Mouse (Mus musculus) thymus, adult 2 months (tissue): ENCODE data around the gene Gnb4. TPM values are rescaled to one million over a fixed set of nuclear protein-coding genes. Genes with fewer than 3 reads are reported as not detected.

Experiments
- DNase-seq: peaks from one replicate; pipeline ENCODE4 v3.0.0; 2021
- H3K27ac ChIP-seq: fragments of 200-500 bp; 2 replicates; pipeline ENCODE4 v1.5.1; 2012; ENCODE audit warnings: low read length, control low read depth; ENCODE audit not compliant: control insufficient read depth, insufficient read depth
- H3K27me3 ChIP-seq: fragments of 200-500 bp; 2 replicates; pipeline ENCODE4 v1.6.1; 2012; ENCODE audit warnings: mild to moderate bottlenecking, low read length, moderate library complexity, mixed read lengths; ENCODE audit not compliant: control insufficient read depth, insufficient read depth
- H3K36me3 ChIP-seq: fragments of 200-500 bp; 2 replicates; pipeline ENCODE4 v1.6.1; 2012; ENCODE audit warnings: mild to moderate bottlenecking, low read length, moderate library complexity; ENCODE audit not compliant: control insufficient read depth, insufficient read depth
- H3K4me1 ChIP-seq: fragments of 200-500 bp; replicated peaks from 2 replicates; pipeline ENCODE4 v1.6.1; 2012; ENCODE audit warnings: low read length; ENCODE audit not compliant: control insufficient read depth, insufficient read depth
- H3K4me3 ChIP-seq: fragments of 200-500 bp; 2 replicates; pipeline ENCODE4 v1.5.1; 2012; ENCODE audit warnings: mild to moderate bottlenecking, low read length, control low read depth, moderate library complexity; ENCODE audit not compliant: control insufficient read depth, insufficient read depth
- CTCF ChIP-seq: fragments of 200-500 bp; IDR thresholded peaks from 2 replicates; pipeline ENCODE4 v1.5.1; 2012; ENCODE audit warnings: mild to moderate bottlenecking, control low read depth, low read length, moderate library complexity, borderline replicate concordance; ENCODE audit not compliant: control insufficient read depth, poor library complexity, insufficient read depth; ENCODE audit errors: extremely low read depth
- POLR2A ChIP-seq: fragments of 200-500 bp; IDR thresholded peaks from 2 replicates; pipeline ENCODE4 v1.6.1; 2012; ENCODE audit warnings: mild to moderate bottlenecking, low read length, control low read depth, moderate library complexity; ENCODE audit not compliant: control insufficient read depth, poor library complexity, insufficient read depth; ENCODE audit errors: extremely low read depth
- WGBS: fragments of 180-500 bp; shearing (Covaris S2); methylation state at CpG from one replicate; pipeline ENCODE4 v1.1.7; 2018; 5-methylcytosine and 5-hydroxymethylcytosine counted together
- polyA plus RNA-seq: library from polyadenylated mRNA; depleted of rRNA; stranded (reverse); fragments of >200 nt; gene quantifications from 2 replicates; pipeline ENCODE4 v1.2.3, GENCODE M21; 2012

The Gnb4 gene
- polyA plus RNA-seq, 1 experiment = 42.2 TPM

- peak overlapping the region; percentile 47 for H3K4me3 ChIP-seq
- H3K27me3 ChIP-seq = no peaks in the 10 kb centered on the region
- H3K36me3 ChIP-seq = no peaks in the 10 kb centered on the region
- H3K4me1 ChIP-seq = peaks cover 9% of the 10 kb centered on the region
- H3K27ac ChIP-seq = no peak overlapping the region
- TF ChIP-seq CTCF (no peak), POLR2A (no peak)
- no peak for DNase-seq
- whole genome bisulfite sequencing = 58% methylated on average over 16 of the region's 16 CpGs
Observed at GRCm38 (mm10) chr3:32617053-32617642, 763 bp upstream of the Gnb4 start.

- Histone ChIP-seq H3K27ac (no peak overlapping the region), H3K27me3 (no peaks in the 10 kb centered on the region), H3K36me3 (no peaks in the 10 kb centered on the region), H3K4me3 (peak overlapping the region; percentile 47), H3K4me1 (peaks cover 9% of the 10 kb centered on the region)
- no peak for DNase-seq
- WGBS = 7% methylated on average over 8 of the region's 14 CpGs
- TF ChIP-seq POLR2A (no peak), CTCF (no peak)
Observed at GRCm38 (mm10) chr3:32616006-32616330, 417 bp downstream of the Gnb4 start.

- H3K4me1 ChIP-seq = peaks cover 9% of the 10 kb centered on the region
- no peak overlapping the region for H3K4me3 ChIP-seq
- no peak overlapping the region for H3K27ac ChIP-seq
- DNase-seq = no peak
- 10% methylated on average over 5 of the region's 5 CpGs for WGBS
- H3K36me3 ChIP-seq = no peaks in the 10 kb centered on the region
- no peaks in the 10 kb centered on the region for H3K27me3 ChIP-seq
- TF ChIP-seq POLR2A = no peak
- no peak for TF ChIP-seq CTCF
Observed at GRCm38 (mm10) chr3:32615376-32615775, 1.0 kb downstream of the Gnb4 start.

- WGBS = 96% methylated on average over 2 of the region's 2 CpGs
- no peak for TF ChIP-seq CTCF
- TF ChIP-seq POLR2A = no peak
- H3K4me1 ChIP-seq = peaks cover 9% of the 10 kb centered on the region
- H3K27ac ChIP-seq = no peak overlapping the region
- H3K36me3 ChIP-seq = no peaks in the 10 kb centered on the region
- no peak for DNase-seq
- H3K27me3 ChIP-seq = no peaks in the 10 kb centered on the region
- no peak overlapping the region for H3K4me3 ChIP-seq
Observed at GRCm38 (mm10) chr3:32614786-32615185, 1.6 kb downstream of the Gnb4 start.

- no peak overlapping the region for H3K4me3 ChIP-seq
- TF ChIP-seq CTCF (no peak), POLR2A (no peak)
- H3K27me3 ChIP-seq = no peaks in the 10 kb centered on the region
- H3K27ac ChIP-seq = no peak overlapping the region
- peaks cover 5% of the 10 kb centered on the region; the same call in 1 of the 2 replicates for H3K4me1 ChIP-seq
- H3K36me3 ChIP-seq = no peaks in the 10 kb centered on the region
- 88% methylated on average over 11 of the region's 11 CpGs for WGBS
- DNase-seq = no peak
Observed at GRCm38 (mm10) chr3:32611606-32612170, 4.7 kb downstream of the Gnb4 start.

- Histone ChIP-seq H3K4me1 (peaks cover 4% of the 10 kb centered on the region; the same call in 1 of the 2 replicates), H3K36me3 (no peaks in the 10 kb centered on the region), H3K4me3 (no peak overlapping the region), H3K27ac (no peak overlapping the region), H3K27me3 (no peaks in the 10 kb centered on the region)
- TF ChIP-seq CTCF (no peak), POLR2A (no peak)
- WGBS = 36% methylated on average over 7 of the region's 7 CpGs
- peak; percentile 46 for DNase-seq
Observed at GRCm38 (mm10) chr3:32610560-32610959, 5.8 kb downstream of the Gnb4 start.
